Mouse (Mus musculus) kidney, adult 2 months (tissue): ENCODE results near the gene Tspan33. TPM values are rescaled to one million over a fixed set of nuclear protein-coding genes. Genes with fewer than 3 reads are reported as not detected.

Experiments used
- DNase-seq: peaks from one replicate; pipeline ENCODE4 v3.0.0; 2021
- H3K27ac ChIP-seq: fragments of 200-500 bp; 2 replicates; pipeline ENCODE4 v1.5.1; 2012; ENCODE audit warnings: low read depth, low read length, control low read depth, inconsistent platforms; ENCODE audit not compliant: insufficient read depth
- H3K27me3 ChIP-seq: fragments of 200-500 bp; replicated peaks from 2 replicates; pipeline ENCODE4 v1.6.1; 2012; ENCODE audit warnings: mild to moderate bottlenecking, moderate library complexity, low read length, inconsistent platforms; ENCODE audit not compliant: control insufficient read depth, insufficient read depth
- H3K36me3 ChIP-seq: fragments of 200-500 bp; 2 replicates; pipeline ENCODE4 v1.6.1; 2012; ENCODE audit warnings: mild to moderate bottlenecking, moderate library complexity, low read length, inconsistent platforms; ENCODE audit not compliant: control insufficient read depth, insufficient read depth
- H3K4me1 ChIP-seq: fragments of 200-500 bp; 2 replicates; pipeline ENCODE4 v1.6.1; 2011; ENCODE audit warnings: low read length; ENCODE audit not compliant: control insufficient read depth, insufficient read depth
- H3K4me3 ChIP-seq: fragments of 200-500 bp; 2 replicates; pipeline ENCODE4 v1.5.1; 2011; ENCODE audit warnings: mild to moderate bottlenecking, low read depth, low read length, control low read depth; ENCODE audit not compliant: insufficient read depth
- CTCF ChIP-seq: fragments of 200-500 bp; conservative IDR thresholded peaks from 2 replicates; pipeline ENCODE4 v1.5.1; 2011; ENCODE audit warnings: low read depth, mild to moderate bottlenecking, control low read depth, low read length, moderate library complexity, mixed read lengths; ENCODE audit not compliant: insufficient read depth, insufficient read length
- POLR2A ChIP-seq: fragments of 200-500 bp; IDR thresholded peaks from one replicate; pipeline ENCODE4 v1.6.1; 2011; ENCODE audit warnings: low read depth, low read length, control low read depth
- WGBS: fragments of 180-500 bp; shearing (Covaris S2); methylation state at CpG from one replicate; pipeline ENCODE4 v1.1.7; 2018; 5-methylcytosine and 5-hydroxymethylcytosine counted together
- polyA plus RNA-seq: library from polyadenylated mRNA; depleted of rRNA; stranded (reverse); fragments of >200 nt; gene quantifications from 2 replicates; pipeline ENCODE4 v1.2.3, GENCODE M21; 2012

Gene Tspan33
- polyA plus RNA-seq, 1 experiment: 39.8 TPM

- Histone ChIP-seq H3K27ac (no peak overlapping the region), H3K4me3 (no peak overlapping the region), H3K36me3 (no peaks in the 10 kb centered on the region), H3K27me3 (no peaks in the 10 kb centered on the region), H3K4me1 (peaks cover 3% of the 10 kb centered on the region; the same call in 1 of the 2 replicates)
- no peak for TF ChIP-seq POLR2A
- TF ChIP-seq CTCF: peak; percentile 32
- peak; percentile 77 for DNase-seq
- 44% methylated on average over 3 of the region's 3 CpGs for WGBS
Observed at GRCm38 (mm10) chr6:29712011-29712584, 18.1 kb downstream of the Tspan33 start.

- Histone ChIP-seq H3K4me1 (no peaks in the 10 kb centered on the region; the same call in 1 of the 2 replicates), H3K27me3 (no peaks in the 10 kb centered on the region), H3K36me3 (no peaks in the 10 kb centered on the region; the same call in 1 of the 2 replicates), H3K4me3 (no peak overlapping the region), H3K27ac (no peak overlapping the region)
- no peak for TF ChIP-seq POLR2A
- TF ChIP-seq CTCF: no peak
- 79% methylated on average over 10 of the region's 10 CpGs for WGBS
- no peak for DNase-seq
Observed at GRCm38 (mm10) chr6:29716624-29717365, 22.8 kb downstream of the Tspan33 start.

GRCm38 (mm10) chr6:29717541-29717940 is 23.5 kb downstream of the Tspan33 start:
- 71% methylated on average over 10 of the region's 10 CpGs for WGBS
- no peak for TF ChIP-seq CTCF
- no peak for TF ChIP-seq POLR2A

GRCm38 (mm10) chr6:29717952-29718521 is 24.0 kb downstream of the Tspan33 start:
- DNase-seq: peak; percentile 68
- Histone ChIP-seq H3K4me1 (no peaks in the 10 kb centered on the region), H3K4me3 (no peak overlapping the region), H3K27ac (no peak overlapping the region), H3K27me3 (no peaks in the 10 kb centered on the region), H3K36me3 (no peaks in the 10 kb centered on the region; the same call in 1 of the 2 replicates)
- TF ChIP-seq POLR2A: no peak
- no peak for TF ChIP-seq CTCF
- 36% methylated on average over 14 of the region's 14 CpGs for WGBS

More at GRCm38 (mm10) chr6:29717541-29717940, 23.5 kb downstream of the Tspan33 start:
- Histone ChIP-seq H3K36me3 (no peaks in the 10 kb centered on the region; the same call in 1 of the 2 replicates), H3K27ac (no peak overlapping the region), H3K4me3 (no peak overlapping the region), H3K27me3 (no peaks in the 10 kb centered on the region), H3K4me1 (no peaks in the 10 kb centered on the region)
- no peak for DNase-seq

- Histone ChIP-seq H3K27ac (no peak overlapping the region), H3K36me3 (no peaks in the 10 kb centered on the region; the same call in 1 of the 2 replicates), H3K27me3 (no peaks in the 10 kb centered on the region), H3K4me3 (no peak overlapping the region), H3K4me1 (no peaks in the 10 kb centered on the region)
- TF ChIP-seq CTCF: no peak
- TF ChIP-seq POLR2A: no peak
- DNase-seq: no peak
- 36% methylated on average over 15 of the region's 15 CpGs for WGBS
Observed at GRCm38 (mm10) chr6:29718894-29719329, 24.9 kb downstream of the Tspan33 start.

- 65% methylated on average over 2 of the region's 2 CpGs for WGBS
Observed at GRCm38 (mm10) chr6:29721890-29722289, 27.9 kb downstream of the Tspan33 start.

More at GRCm38 (mm10) chr6:29721890-29722289, 27.9 kb downstream of the Tspan33 start:
- Histone ChIP-seq H3K27ac (no peak overlapping the region), H3K36me3 (no peaks in the 10 kb centered on the region; the same call in 1 of the 2 replicates), H3K27me3 (no peaks in the 10 kb centered on the region), H3K4me3 (no peak overlapping the region), H3K4me1 (no peaks in the 10 kb centered on the region)
- no peak for DNase-seq
- TF ChIP-seq POLR2A (no peak), CTCF (no peak)
